Mouse (Mus musculus): ENCODE results near the gene Slc1a2.

DNA sequence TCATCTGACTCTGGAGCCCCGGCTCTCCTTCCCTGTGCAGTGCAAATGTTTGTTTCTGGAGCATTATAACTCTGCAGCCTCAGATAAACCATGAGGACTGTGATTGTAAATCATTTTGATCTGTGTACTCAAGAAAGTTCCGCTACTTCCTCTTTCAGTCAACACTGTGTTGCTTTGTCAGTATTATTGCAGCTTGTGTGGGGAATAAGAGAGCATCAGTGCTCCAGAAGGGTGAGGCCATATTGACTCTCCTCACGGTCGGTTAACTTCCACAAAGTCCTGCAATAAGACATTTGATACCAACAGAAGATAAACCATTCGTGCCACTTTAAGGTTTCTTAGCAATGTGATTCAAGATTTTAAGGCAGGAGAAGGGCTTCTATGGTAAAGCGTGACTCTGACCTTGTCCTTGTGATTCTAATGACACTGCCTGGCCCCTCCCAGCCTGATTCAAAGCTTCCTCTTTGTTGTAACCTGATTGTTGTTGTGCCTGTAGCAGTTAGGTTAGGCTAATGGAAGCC is 156.9 kb downstream of the Slc1a2 start:
- TF ChIP-seq CTCF (IDR thresholded peaks at IDR 0.05) (no peak), EP300 (IDR thresholded peaks at IDR 0.05; ENCODE audit: insufficient read depth, low read depth, low read length) (no peak)

All from heart, adult 2 months (tissue).